Mouse (Mus musculus) hindbrain, embryonic 14.5 days (tissue): ENCODE results near the gene Kdm4b. TPM values are rescaled to one million over a fixed set of nuclear protein-coding genes. Genes with fewer than 3 reads are reported as not detected.

Experiments used
- ATAC-seq: fragments of 200-750 bp; cut with Nextera tagmentation; 2 replicates; pipeline ENCODE4 v1.8.0; 2017; ENCODE audit warnings: moderate number of reproducible peaks, mild to moderate bottlenecking, moderate TSS enrichment, moderate library complexity; ENCODE audit not compliant: low FRiP score
- DNase-seq: peaks from one replicate; pipeline ENCODE4 v3.0.0-alpha.2; 2015; ENCODE audit warnings: low spot score
- H3K27ac ChIP-seq: fragments of 300-500 bp; sonication (generic); 2 replicates; pipeline ENCODE4 v1.5.1; 2014; ENCODE audit warnings: mild to moderate bottlenecking, moderate library complexity
- H3K27me3 ChIP-seq: fragments of 300-500 bp; sonication (generic); 2 replicates; pipeline ENCODE4 v1.6.1; 2014; ENCODE audit warnings: mild to moderate bottlenecking, low read length, mixed read lengths; ENCODE audit not compliant: control insufficient read depth, insufficient read depth
- H3K36me3 ChIP-seq: fragments of 300-500 bp; sonication (generic); replicated peaks from 2 replicates; pipeline ENCODE4 v1.6.1; 2014; ENCODE audit not compliant: control insufficient read depth, insufficient read depth
- H3K4me1 ChIP-seq: fragments of 300-500 bp; sonication (generic); replicated peaks from 2 replicates; pipeline ENCODE4 v1.6.1; 2014; ENCODE audit warnings: antibody characterized with exemption, low read length, mixed read lengths; ENCODE audit not compliant: control insufficient read depth, insufficient read depth
- H3K4me2 ChIP-seq: fragments of 300-500 bp; sonication (generic); replicated peaks from 2 replicates; pipeline ENCODE4 v1.6.1; 2014; ENCODE audit warnings: mild to moderate bottlenecking, moderate library complexity
- H3K4me3 ChIP-seq: fragments of 300-500 bp; sonication (generic); replicated peaks from 2 replicates; pipeline ENCODE4 v1.5.1; 2014; ENCODE audit warnings: mild to moderate bottlenecking, low read length
- H3K9ac ChIP-seq: fragments of 300-500 bp; sonication (generic); 2 replicates; pipeline ENCODE4 v1.6.1; 2014
- H3K9me3 ChIP-seq: fragments of 300-500 bp; sonication (generic); 2 replicates; pipeline ENCODE4 v1.6.1; 2016; ENCODE audit warnings: low read length; ENCODE audit not compliant: control insufficient read depth
- WGBS: fragments of 180-500 bp; shearing (Covaris S2); extraction: QIAGEN DNeasy Blood & Tissue Kit; methylation state at CpG from one replicate; pipeline ENCODE4 v1.1.7; 2014; 5-methylcytosine and 5-hydroxymethylcytosine counted together
- polyA plus RNA-seq: library from polyadenylated mRNA; unstranded; fragments of >200 nt; fragmentation: Nextera tagmentation; extraction: Ambion mirVana; gene quantifications from 2 replicates; pipeline ENCODE4 v1.2.1, GENCODE M21; 2014

Kdm4b gene
- polyA plus RNA-seq, 1 experiment from 2014 or later: 64.3 TPM

GRCm38 (mm10) chr17:56332987-56333386 is 7.1 kb downstream of the Kdm4b start:
- 0 out of 2 replicates have a peak, but pooled peaks cover 4% of the 10 kb centered on the region for H3K36me3 ChIP-seq
- H3K27me3 ChIP-seq: no peaks in the 10 kb centered on the region
- H3K4me3 ChIP-seq: no peak overlapping the region
- H3K4me1 ChIP-seq: peaks cover 12% of the 10 kb centered on the region
- no peaks in the 10 kb centered on the region for H3K9me3 ChIP-seq
- DNase-seq (no peak), ATAC-seq (no peak)
- no peak overlapping the region for H3K4me2 ChIP-seq
- no peak overlapping the region for H3K27ac ChIP-seq
- 49% methylated on average over 8 of the region's 8 CpGs for WGBS
- no peak overlapping the region for H3K9ac ChIP-seq

- 57% methylated on average over 4 of the region's 4 CpGs for WGBS
- DNase-seq (peak; percentile 50), ATAC-seq (no peak)
- no peak overlapping the region for H3K27ac ChIP-seq
- no peaks in the 10 kb centered on the region for H3K9me3 ChIP-seq
- H3K36me3 ChIP-seq: 0 out of 2 replicates have a peak, but pooled peaks cover 4% of the 10 kb centered on the region
- H3K9ac ChIP-seq: no peak overlapping the region
- no peak overlapping the region for H3K4me2 ChIP-seq
- no peak overlapping the region for H3K4me3 ChIP-seq
- no peaks in the 10 kb centered on the region for H3K27me3 ChIP-seq
- H3K4me1 ChIP-seq: no peaks in the 10 kb centered on the region
Measured at GRCm38 (mm10) chr17:56337190-56337589, 11.3 kb downstream of the Kdm4b start.

DNA sequence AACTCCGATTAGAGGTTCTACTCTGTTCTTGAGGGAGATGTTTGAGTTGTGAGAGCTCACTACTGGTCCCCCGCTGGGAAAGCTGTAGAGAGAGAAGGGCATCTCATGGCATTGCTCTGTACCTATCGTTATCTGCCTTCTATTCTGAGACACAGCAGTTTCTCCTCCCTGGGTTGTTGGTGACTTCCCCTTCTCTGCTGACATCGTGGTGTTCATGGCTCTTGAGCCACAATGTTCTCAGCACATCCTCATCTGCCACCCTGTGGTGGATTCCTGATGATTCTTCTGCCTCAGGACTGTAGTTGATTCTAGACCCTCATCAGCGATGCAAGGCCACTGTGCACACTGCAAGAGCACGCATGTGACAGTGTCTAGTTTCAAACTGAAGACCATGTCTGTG is 11.9 kb downstream of the Kdm4b start:
- 92% methylated on average over 6 of the region's 6 CpGs for WGBS
- H3K9ac ChIP-seq: no peak overlapping the region
- H3K9me3 ChIP-seq: no peaks in the 10 kb centered on the region
- H3K4me3 ChIP-seq: no peak overlapping the region
- 0 out of 2 replicates have a peak, but pooled peaks cover 4% of the 10 kb centered on the region for H3K36me3 ChIP-seq
- no peak overlapping the region for H3K4me2 ChIP-seq
- no peak overlapping the region for H3K27ac ChIP-seq
- no peaks in the 10 kb centered on the region for H3K4me1 ChIP-seq
- no peak for DNase-seq
- ATAC-seq: no peak
- no peaks in the 10 kb centered on the region for H3K27me3 ChIP-seq

GRCm38 (mm10) chr17:56338909-56339308 is 13.0 kb downstream of the Kdm4b start:
- no peaks in the 10 kb centered on the region for H3K4me1 ChIP-seq
- H3K9me3 ChIP-seq: no peaks in the 10 kb centered on the region
- ATAC-seq: no peak
- H3K27ac ChIP-seq: no peak overlapping the region
- no peak overlapping the region for H3K4me3 ChIP-seq
- H3K36me3 ChIP-seq: 0 out of 2 replicates have a peak, but pooled peaks cover 4% of the 10 kb centered on the region
- 54% methylated on average over 4 of the region's 4 CpGs for WGBS
- H3K27me3 ChIP-seq: no peaks in the 10 kb centered on the region
- no peak overlapping the region for H3K9ac ChIP-seq
- H3K4me2 ChIP-seq: no peak overlapping the region
- DNase-seq: no peak

- H3K27me3 ChIP-seq: no peaks in the 10 kb centered on the region
- H3K9me3 ChIP-seq: no peaks in the 10 kb centered on the region
- H3K27ac ChIP-seq: no peak overlapping the region
- no peaks in the 10 kb centered on the region for H3K36me3 ChIP-seq
- H3K4me3 ChIP-seq: no peak overlapping the region
- no peak overlapping the region for H3K4me2 ChIP-seq
- no peak overlapping the region for H3K9ac ChIP-seq
- no peak for DNase-seq
- ATAC-seq: no peak
- H3K4me1 ChIP-seq: no peaks in the 10 kb centered on the region
Measured at GRCm38 (mm10) chr17:56340717-56341116, 14.9 kb downstream of the Kdm4b start.

GRCm38 (mm10) chr17:56343466-56343865 is 17.6 kb downstream of the Kdm4b start:
- H3K4me1 ChIP-seq: no peaks in the 10 kb centered on the region
- WGBS: 85% methylated on average over 3 of the region's 3 CpGs

GRCm38 (mm10) chr17:56345364-56345763 is 19.5 kb downstream of the Kdm4b start:
- no peaks in the 10 kb centered on the region for H3K4me1 ChIP-seq
- WGBS: 76% methylated on average over 2 of the region's 2 CpGs

More at GRCm38 (mm10) chr17:56343466-56343865, 17.6 kb downstream of the Kdm4b start:
- Histone ChIP-seq H3K9me3 (no peaks in the 10 kb centered on the region), H3K9ac (no peak overlapping the region), H3K4me3 (no peak overlapping the region), H3K27me3 (no peaks in the 10 kb centered on the region), H3K27ac (no peak overlapping the region), H3K36me3 (no peaks in the 10 kb centered on the region), H3K4me2 (no peak overlapping the region)
- ATAC-seq (no peak), DNase-seq (no peak)

DNA sequence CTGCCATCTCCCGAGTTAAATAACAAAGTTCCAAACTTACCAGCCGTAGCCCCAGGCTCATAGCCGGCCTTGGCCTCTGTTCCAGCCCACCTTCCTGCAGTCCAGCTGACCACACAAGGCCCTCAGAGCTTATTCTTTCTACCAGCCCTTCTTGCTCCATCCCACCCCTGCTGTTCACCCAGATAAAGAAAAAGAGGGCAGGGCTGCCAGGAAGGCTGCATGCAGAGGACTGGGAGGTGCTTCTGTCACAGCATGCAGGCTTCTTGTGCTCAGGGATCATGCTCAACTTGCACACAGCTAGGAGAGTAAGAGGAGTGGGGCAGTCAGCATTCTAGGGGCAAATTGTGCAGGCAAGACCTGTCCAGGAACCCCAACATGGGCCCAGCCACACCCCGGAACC is 22.3 kb downstream of the Kdm4b start:
- Histone ChIP-seq H3K36me3 (peaks cover 20% of the 10 kb centered on the region), H3K9me3 (no peaks in the 10 kb centered on the region), H3K4me3 (no peak overlapping the region), H3K9ac (no peak overlapping the region), H3K27ac (no peak overlapping the region; the same call in 1 of the 2 replicates), H3K4me2 (no peak overlapping the region), H3K27me3 (no peaks in the 10 kb centered on the region), H3K4me1 (no peaks in the 10 kb centered on the region)
- no peak for ATAC-seq
- WGBS: 80% methylated on average over 4 of the region's 4 CpGs
- DNase-seq: no peak

More at GRCm38 (mm10) chr17:56345364-56345763, 19.5 kb downstream of the Kdm4b start:
- H3K4me3 ChIP-seq: no peak overlapping the region
- H3K9ac ChIP-seq: no peak overlapping the region
- DNase-seq (no peak), ATAC-seq (no peak)
- H3K36me3 ChIP-seq: no peaks in the 10 kb centered on the region; the same call in 1 of the 2 replicates
- H3K27ac ChIP-seq: no peak overlapping the region
- H3K27me3 ChIP-seq: no peaks in the 10 kb centered on the region
- H3K9me3 ChIP-seq: no peaks in the 10 kb centered on the region
- no peak overlapping the region for H3K4me2 ChIP-seq

- H3K27ac ChIP-seq: no peak overlapping the region
- no peak overlapping the region for H3K4me3 ChIP-seq
- H3K9me3 ChIP-seq: no peaks in the 10 kb centered on the region
- H3K36me3 ChIP-seq: peaks cover 24% of the 10 kb centered on the region
- ATAC-seq (no peak), DNase-seq (no peak)
- H3K9ac ChIP-seq: no peak overlapping the region
- H3K4me1 ChIP-seq: no peaks in the 10 kb centered on the region
- H3K4me2 ChIP-seq: no peak overlapping the region
- H3K27me3 ChIP-seq: no peaks in the 10 kb centered on the region
Measured at GRCm38 (mm10) chr17:56348586-56348985, 22.7 kb downstream of the Kdm4b start.

DNA sequence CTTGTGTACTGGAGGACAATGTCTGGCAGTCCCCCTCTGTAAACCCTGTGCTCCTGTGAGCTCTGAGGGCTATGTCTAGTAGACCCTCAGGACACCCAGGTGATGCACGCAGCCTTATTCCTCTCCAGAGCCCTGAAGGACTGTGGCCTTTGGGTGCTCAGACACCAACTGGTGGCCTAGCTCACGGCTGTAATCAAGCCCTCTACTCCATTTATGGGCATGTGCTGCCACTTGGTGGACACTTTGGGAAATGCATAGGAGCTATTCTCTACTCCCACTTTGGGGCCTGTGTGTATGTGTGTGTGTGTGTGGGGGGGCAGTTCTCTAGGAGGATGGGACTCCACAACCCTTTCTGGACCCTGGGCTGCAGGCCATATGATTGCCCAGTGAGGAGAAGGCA is 24.8 kb downstream of the Kdm4b start:
- no peak overlapping the region for H3K9ac ChIP-seq
- WGBS: 43% methylated on average over 2 of the region's 2 CpGs
- ATAC-seq: peak; percentile 74

More for the DNA sequence above, 24.8 kb downstream of the Kdm4b start:
- H3K4me2 ChIP-seq: no peak overlapping the region
- no peak overlapping the region for H3K4me3 ChIP-seq
- H3K4me1 ChIP-seq: no peaks in the 10 kb centered on the region
- peak; percentile 83 for DNase-seq
- peaks cover 45% of the 10 kb centered on the region for H3K36me3 ChIP-seq
- H3K9me3 ChIP-seq: no peaks in the 10 kb centered on the region
- H3K27ac ChIP-seq: no peak overlapping the region
- no peaks in the 10 kb centered on the region for H3K27me3 ChIP-seq
